Mouse (Mus musculus) heart, postnatal 36 days (tissue): ENCODE results near the gene Cacng2. TPM values are rescaled to one million over a fixed set of nuclear protein-coding genes. Genes with fewer than 3 reads are reported as not detected.
"Not testable (repeated sequence)": the region's sequence is repeated elsewhere in the genome, so short reads cannot be mapped to it uniquely, and the experiment has no call there.

ENCODE experiments used
- DNase-seq, 2 experiments: peaks; one replicate each; pipeline ENCODE4 v3.0.0; 2021 to 2022
- intact Hi-C: fragments of 180-260 bp; cut with DNase I; formaldehyde crosslinking; loops from one replicate; pipeline ENCODE4 v1.15.1; 2025
- total RNA-seq, 2 experiments: library from RNA; stranded (reverse); gene quantifications; 2 replicates each; pipeline ENCODE4 v1.2.3; 2021

The Cacng2 gene
- total RNA-seq, 2 experiments from 2014 or later = not detected

- no peak for DNase-seq
- intact Hi-C loops = no loop called here
Measured at GRCm38 (mm10) chr15:78026521-78026920, 93.3 kb downstream of the Cacng2 start.

- intact Hi-C loops = no loop called here
- DNase-seq = no peak
Measured at GRCm38 (mm10) chr15:78024211-78024610, 95.6 kb downstream of the Cacng2 start.

- no peak for DNase-seq
- intact Hi-C loops = no loop called here
Measured at GRCm38 (mm10) chr15:78014046-78014445, 105.8 kb downstream of the Cacng2 start.

- intact Hi-C loops, DNase-seq: not testable (repeated sequence)
Measured at GRCm38 (mm10) chr15:78008206-78008605, 111.6 kb downstream of the Cacng2 start.

- intact Hi-C loops = no loop called here
- DNase-seq = peak in 1 of 2 experiments; percentile 3
Measured at GRCm38 (mm10) chr15:78003929-78004328, 115.9 kb downstream of the Cacng2 start.

- intact Hi-C loops = no loop called here
Measured at GRCm38 (mm10) chr15:78001400-78001799, 118.4 kb downstream of the Cacng2 start.

GRCm38 (mm10) chr15:77988541-77988940 is 131.3 kb downstream of the Cacng2 start:
- intact Hi-C loops = no loop called here
- no peak for DNase-seq

More at GRCm38 (mm10) chr15:78001400-78001799, 118.4 kb downstream of the Cacng2 start:
- DNase-seq = no peak

GRCm38 (mm10) chr15:77983391-77983790 is 136.4 kb downstream of the Cacng2 start:
- intact Hi-C loops = no loop called here

GRCm38 (mm10) chr15:77982195-77982939 is 137.5 kb downstream of the Cacng2 start:
- DNase-seq = peak in 1 of 2 experiments; percentile 22
- intact Hi-C loops = no loop called here

More at GRCm38 (mm10) chr15:77983391-77983790, 136.4 kb downstream of the Cacng2 start:
- DNase-seq = no peak

GRCm38 (mm10) chr15:77981181-77981680 is 138.6 kb downstream of the Cacng2 start:
- intact Hi-C loops = no loop called here

GRCm38 (mm10) chr15:77979427-77979865 is 140.4 kb downstream of the Cacng2 start:
- intact Hi-C loops = no loop called here
- DNase-seq = no peak

More at GRCm38 (mm10) chr15:77981181-77981680, 138.6 kb downstream of the Cacng2 start:
- DNase-seq = no peak

- intact Hi-C loops = no loop called here
- DNase-seq = no peak
Measured at GRCm38 (mm10) chr15:77977663-77978062, 142.2 kb downstream of the Cacng2 start.

GRCm38 (mm10) chr15:77974165-77974841 is 145.5 kb downstream of the Cacng2 start:
- no peak for DNase-seq
- intact Hi-C loops = no loop called here

- intact Hi-C loops = loop anchor here (2.0 kb wide), 1 partner anchor 36 kb away; no protein-coding TSS in a partner anchor
- DNase-seq = peak; percentile 97 to 98
Measured at GRCm38 (mm10) chr15:77970470-77971292, 149.1 kb downstream of the Cacng2 start, which contains the start of gene Eif3d. Gene Eif3d, minus strand, starts transcription at chr15:77970813.

GRCm38 (mm10) chr15:77969940-77970469 is 149.8 kb downstream of the Cacng2 start:
- no peak for DNase-seq
- intact Hi-C loops = loop anchor here (2.0 kb wide), 1 partner anchor 35 kb away; no protein-coding TSS in a partner anchor

GRCm38 (mm10) chr15:77965117-77965528 is 154.7 kb downstream of the Cacng2 start:
- intact Hi-C loops = no loop called here
- DNase-seq = no peak

- intact Hi-C loops = no loop called here
- DNase-seq = no peak
Measured at GRCm38 (mm10) chr15:77962447-77962846, 157.4 kb downstream of the Cacng2 start.

- intact Hi-C loops = no loop called here
- no peak for DNase-seq
Measured at GRCm38 (mm10) chr15:77960693-77961092, 159.1 kb downstream of the Cacng2 start.

GRCm38 (mm10) chr15:77958071-77958470 is 161.8 kb downstream of the Cacng2 start:
- intact Hi-C loops = no loop called here
- no peak for DNase-seq

- DNase-seq = no peak
- intact Hi-C loops = no loop called here
Measured at GRCm38 (mm10) chr15:77957625-77958024, 162.2 kb downstream of the Cacng2 start.
